Mouse (Mus musculus): ENCODE data around the gene Acyp1. TPM values are rescaled to one million over a fixed set of nuclear protein-coding genes. Genes with fewer than 3 reads are reported as not detected.

Gene Acyp1
- total and polyA plus RNA-seq, 3 experiments, result 6.0 to 33.3 (median 32.2) TPM

- DNase-seq, result peak; percentile 75
Measured at GRCm38 (mm10) chr12:85233376-85234358, 54.6 kb downstream of the Acyp1 start.

- DNase-seq, result no peak
Measured at GRCm38 (mm10) chr12:85227876-85228599, 60.2 kb downstream of the Acyp1 start.

GRCm38 (mm10) chr12:85227227-85227626, 61.0 kb downstream of the Acyp1 start:
- DNase-seq, result no peak

Small RNA genes within 50 kb of the gene (microRNA-seq; reads per million reads assigned to microRNA genes)
- gene Mir6938, result 0 reads per million in 2 experiments

Other genes with a start within 250 kb of the Acyp1 start
- gene Prox2, start 177.7 kb downstream of the Acyp1 start, total RNA-seq (2021), result 1 to 10 TPM; 3.2 to 5.3 TPM
- gene Prox2, start 177.7 kb downstream of the Acyp1 start, polyA plus RNA-seq (2012; rRNA removed), result 2.6 and 2.8 TPM in 2 replicates
- gene Dlst, start 177.6 kb downstream of the Acyp1 start, total RNA-seq (2021), result 100 to 1,000 TPM; 347 to 398 TPM
- 107 and 114 TPM in 2 replicates for gene Dlst, start 177.6 kb downstream of the Acyp1 start, polyA plus RNA-seq (2012; rRNA removed)
- gene Rps6kl1, start 137.2 kb downstream of the Acyp1 start, total RNA-seq (2021), result 1 to 10 TPM in 1 of 2 experiments, under 1 TPM in 1; 0.37 to 1.5 TPM
- gene Rps6kl1, start 137.2 kb downstream of the Acyp1 start, polyA plus RNA-seq (2012; rRNA removed), result 1.5 and 1.8 TPM in 2 replicates
- gene Pgf, start 110.6 kb downstream of the Acyp1 start, total RNA-seq (2021), result 1 to 10 TPM in 1 of 2 experiments, under 1 TPM in 1; 0.37 to 2.8 TPM
- gene Pgf, start 110.6 kb downstream of the Acyp1 start, polyA plus RNA-seq (2012; rRNA removed), result 0.63 and 1.6 TPM in 2 replicates
- 10 to 100 TPM; 64.2 to 95.9 TPM for gene Eif2b2, start 69.0 kb downstream of the Acyp1 start, total RNA-seq (2021)
- 94.8 and 100.0 TPM in 2 replicates for gene Eif2b2, start 69.0 kb downstream of the Acyp1 start, polyA plus RNA-seq (2012; rRNA removed)
- 10 to 100 TPM in 1 of 2 experiments, 1 to 10 TPM in 1; 7.8 to 15.9 TPM for gene Mlh3, start 17.8 kb downstream of the Acyp1 start, total RNA-seq (2021)
- 2.0 and 2.2 TPM in 2 replicates for gene Mlh3, start 17.8 kb downstream of the Acyp1 start, polyA plus RNA-seq (2012; rRNA removed)
- 1 to 10 TPM; 1.2 to 2.5 TPM for gene Zc2hc1c, start 153 bp upstream of the Acyp1 start, total RNA-seq (2021)
- gene Zc2hc1c, start 153 bp upstream of the Acyp1 start, polyA plus RNA-seq (2012; rRNA removed), result 0.29 and 0.57 TPM in 2 replicates
- 10 to 100 TPM; 71.0 to 95.8 TPM for gene Nek9, start 50.9 kb upstream of the Acyp1 start, total RNA-seq (2021)
- 25.3 and 26.6 TPM in 2 replicates for gene Nek9, start 50.9 kb upstream of the Acyp1 start, polyA plus RNA-seq (2012; rRNA removed)
- 100 to 1,000 TPM; 299 to 348 TPM for gene Tmed10, start 86.4 kb upstream of the Acyp1 start, total RNA-seq (2021)
- gene Tmed10, start 86.4 kb upstream of the Acyp1 start, polyA plus RNA-seq (2012; rRNA removed), result 433 and 460 TPM in 2 replicates
- gene Fos, start 185.5 kb upstream of the Acyp1 start, total RNA-seq (2021), result 10 to 100 TPM in 1 of 2 experiments, 1 to 10 TPM in 1; 3.1 to 16.7 TPM
- 3.9 and 4.9 TPM in 2 replicates for gene Fos, start 185.5 kb upstream of the Acyp1 start, polyA plus RNA-seq (2012; rRNA removed)